Mouse (Mus musculus): ENCODE results near the gene Slc25a54. TPM values are rescaled to one million over a fixed set of nuclear protein-coding genes. Genes with fewer than 3 reads are reported as not detected.

Gene Slc25a54
- polyA plus RNA-seq (2015; fragmentation: Nextera tagmentation; extraction: Ambion mirVana) = not detected in 2 replicates

- WGBS = 94% methylated on average over 17 of the region's 17 CpGs
- no peak for ATAC-seq (ENCODE audit: low FRiP score, low TSS enrichment)
- Histone ChIP-seq H3K9me3 (ENCODE audit: low read length) (no peaks in the 10 kb centered on the region), H3K4me1 (ENCODE audit: insufficient read depth, low read length) (no peaks in the 10 kb centered on the region), H3K27ac (ENCODE audit: low read length) (no peak within 1 kb of the TSS), H3K4me2 (replicated peaks; ENCODE audit: low read depth, low read length) (no peak within 1 kb of the TSS), H3K4me3 (ENCODE audit: low read length) (no peak within 1 kb of the TSS), H3K27me3 (ENCODE audit: insufficient read depth, low read length) (no peaks in the 10 kb centered on the region), H3K9ac (replicated peaks; ENCODE audit: low read length) (no peak within 1 kb of the TSS), H3K36me3 (ENCODE audit: insufficient read depth, low read length) (no peaks in the 10 kb centered on the region)
These were observed at the start of gene Slc25a54 for GRCm38 (mm10) chr3:109080169-109080568. Gene Slc25a54 (plus strand): TSS chr3:109080469.

GRCm38 (mm10) chr3:109030817-109031216 lies 49.5 kb upstream of the Slc25a54 start:
- H3K9me3 ChIP-seq (ENCODE audit: low read length) = peaks cover 4% of the 10 kb centered on the region; the same call in 1 of the 2 replicates
- H3K4me2 ChIP-seq (replicated peaks; ENCODE audit: low read depth, low read length) = no peak overlapping the region
- no peaks in the 10 kb centered on the region for H3K36me3 ChIP-seq (ENCODE audit: insufficient read depth, low read length)
- no peak overlapping the region for H3K27ac ChIP-seq (ENCODE audit: low read length)
- H3K9ac ChIP-seq (replicated peaks; ENCODE audit: low read length) = no peak overlapping the region
- H3K4me1 ChIP-seq (ENCODE audit: insufficient read depth, low read length) = peaks cover 18% of the 10 kb centered on the region
- no peaks in the 10 kb centered on the region for H3K27me3 ChIP-seq (ENCODE audit: insufficient read depth, low read length)
- no peak overlapping the region for H3K4me3 ChIP-seq (ENCODE audit: low read length)
- ATAC-seq (ENCODE audit: low FRiP score, low TSS enrichment) = peak; percentile 25
- 55% methylated on average over 6 of the region's 6 CpGs for WGBS

GRCm38 (mm10) chr3:109031626-109032025 lies 48.6 kb upstream of the Slc25a54 start:
- Histone ChIP-seq H3K9ac (replicated peaks; ENCODE audit: low read length) (no peak overlapping the region), H3K36me3 (ENCODE audit: insufficient read depth, low read length) (no peaks in the 10 kb centered on the region), H3K9me3 (ENCODE audit: low read length) (peaks cover 4% of the 10 kb centered on the region; the same call in 1 of the 2 replicates), H3K4me1 (ENCODE audit: insufficient read depth, low read length) (peaks cover 13% of the 10 kb centered on the region), H3K27ac (ENCODE audit: low read length) (no peak overlapping the region), H3K4me2 (replicated peaks; ENCODE audit: low read depth, low read length) (no peak overlapping the region), H3K4me3 (ENCODE audit: low read length) (no peak overlapping the region), H3K27me3 (ENCODE audit: insufficient read depth, low read length) (no peaks in the 10 kb centered on the region)
- 78% methylated on average over 3 of the region's 3 CpGs for WGBS
- no peak for ATAC-seq (ENCODE audit: low FRiP score, low TSS enrichment)

GRCm38 (mm10) chr3:109032306-109032705 lies 48.0 kb upstream of the Slc25a54 start:
- no peak overlapping the region for H3K27ac ChIP-seq (ENCODE audit: low read length)
- H3K9me3 ChIP-seq (ENCODE audit: low read length) = peaks cover 4% of the 10 kb centered on the region; the same call in 1 of the 2 replicates
- ATAC-seq (ENCODE audit: low FRiP score, low TSS enrichment) = no peak
- H3K4me1 ChIP-seq (ENCODE audit: insufficient read depth, low read length) = peaks cover 10% of the 10 kb centered on the region; the same call in 1 of the 2 replicates
- H3K4me2 ChIP-seq (replicated peaks; ENCODE audit: low read depth, low read length) = no peak overlapping the region
- no peaks in the 10 kb centered on the region for H3K36me3 ChIP-seq (ENCODE audit: insufficient read depth, low read length)
- 49% methylated on average over 2 of the region's 2 CpGs for WGBS
- H3K4me3 ChIP-seq (ENCODE audit: low read length) = no peak overlapping the region
- no peaks in the 10 kb centered on the region for H3K27me3 ChIP-seq (ENCODE audit: insufficient read depth, low read length)
- no peak overlapping the region for H3K9ac ChIP-seq (replicated peaks; ENCODE audit: low read length)

- H3K9me3 ChIP-seq (ENCODE audit: low read length) = peaks cover 4% of the 10 kb centered on the region; the same call in 1 of the 2 replicates
- no peaks in the 10 kb centered on the region for H3K36me3 ChIP-seq (ENCODE audit: insufficient read depth, low read length)
- peaks cover 6% of the 10 kb centered on the region; the same call in 1 of the 2 replicates for H3K4me1 ChIP-seq (ENCODE audit: insufficient read depth, low read length)
- no peak for ATAC-seq (ENCODE audit: low FRiP score, low TSS enrichment)
- H3K27ac ChIP-seq (ENCODE audit: low read length) = no peak overlapping the region
- WGBS = 88% methylated on average over 1 of the region's 1 CpGs
- no peak overlapping the region for H3K4me2 ChIP-seq (replicated peaks; ENCODE audit: low read depth, low read length)
- H3K27me3 ChIP-seq (ENCODE audit: insufficient read depth, low read length) = no peaks in the 10 kb centered on the region
- no peak overlapping the region for H3K9ac ChIP-seq (replicated peaks; ENCODE audit: low read length)
- no peak overlapping the region for H3K4me3 ChIP-seq (ENCODE audit: low read length)
These were observed 45.9 kb upstream of the Slc25a54 start for GRCm38 (mm10) chr3:109034411-109034810.

GRCm38 (mm10) chr3:109040908-109041307 lies 39.4 kb upstream of the Slc25a54 start:
- no peaks in the 10 kb centered on the region for H3K36me3 ChIP-seq (ENCODE audit: insufficient read depth, low read length)
- H3K4me3 ChIP-seq (ENCODE audit: low read length) = no peak overlapping the region
- no peak overlapping the region for H3K9ac ChIP-seq (replicated peaks; ENCODE audit: low read length)
- H3K27ac ChIP-seq (ENCODE audit: low read length) = no peak overlapping the region
- ATAC-seq (ENCODE audit: low FRiP score, low TSS enrichment) = no peak
- no peaks in the 10 kb centered on the region for H3K4me1 ChIP-seq (ENCODE audit: insufficient read depth, low read length)
- no peaks in the 10 kb centered on the region for H3K27me3 ChIP-seq (ENCODE audit: insufficient read depth, low read length)
- H3K9me3 ChIP-seq (ENCODE audit: low read length) = no peaks in the 10 kb centered on the region
- WGBS = 87% methylated on average over 4 of the region's 4 CpGs
- H3K4me2 ChIP-seq (replicated peaks; ENCODE audit: low read depth, low read length) = no peak overlapping the region

GRCm38 (mm10) chr3:109043395-109043794 lies 36.9 kb upstream of the Slc25a54 start:
- no peak overlapping the region for H3K4me3 ChIP-seq (ENCODE audit: low read length)
- 72% methylated on average over 7 of the region's 7 CpGs for WGBS
- no peak overlapping the region for H3K4me2 ChIP-seq (replicated peaks; ENCODE audit: low read depth, low read length)
- H3K9me3 ChIP-seq (ENCODE audit: low read length) = no peaks in the 10 kb centered on the region
- ATAC-seq (ENCODE audit: low FRiP score, low TSS enrichment) = no peak
- H3K27me3 ChIP-seq (ENCODE audit: insufficient read depth, low read length) = no peaks in the 10 kb centered on the region
- H3K4me1 ChIP-seq (ENCODE audit: insufficient read depth, low read length) = no peaks in the 10 kb centered on the region
- H3K9ac ChIP-seq (replicated peaks; ENCODE audit: low read length) = no peak overlapping the region
- no peak overlapping the region for H3K27ac ChIP-seq (ENCODE audit: low read length)
- no peaks in the 10 kb centered on the region for H3K36me3 ChIP-seq (ENCODE audit: insufficient read depth, low read length)

- WGBS = 74% methylated on average over 3 of the region's 3 CpGs
- Histone ChIP-seq H3K9me3 (ENCODE audit: low read length) (no peaks in the 10 kb centered on the region), H3K27ac (ENCODE audit: low read length) (no peak overlapping the region), H3K9ac (replicated peaks; ENCODE audit: low read length) (no peak overlapping the region), H3K4me3 (ENCODE audit: low read length) (no peak overlapping the region), H3K27me3 (ENCODE audit: insufficient read depth, low read length) (no peaks in the 10 kb centered on the region), H3K4me1 (ENCODE audit: insufficient read depth, low read length) (0 out of 2 replicates have a peak, but pooled peaks cover 2% of the 10 kb centered on the region), H3K4me2 (replicated peaks; ENCODE audit: low read depth, low read length) (no peak overlapping the region), H3K36me3 (ENCODE audit: insufficient read depth, low read length) (no peaks in the 10 kb centered on the region)
- ATAC-seq (ENCODE audit: low FRiP score, low TSS enrichment) = no peak
These were observed 33.8 kb upstream of the Slc25a54 start for GRCm38 (mm10) chr3:109046428-109046827.

- H3K4me2 ChIP-seq (replicated peaks; ENCODE audit: low read depth, low read length) = no peak overlapping the region
These were observed 32.5 kb upstream of the Slc25a54 start for GRCm38 (mm10) chr3:109047707-109048283.

More at GRCm38 (mm10) chr3:109047707-109048283, 32.5 kb upstream of the Slc25a54 start:
- no peaks in the 10 kb centered on the region for H3K9me3 ChIP-seq (ENCODE audit: low read length)
- 42% methylated on average over 6 of the region's 6 CpGs for WGBS
- H3K4me1 ChIP-seq (ENCODE audit: insufficient read depth, low read length) = 0 out of 2 replicates have a peak, but pooled peaks cover 2% of the 10 kb centered on the region
- H3K9ac ChIP-seq (replicated peaks; ENCODE audit: low read length) = no peak overlapping the region
- H3K27ac ChIP-seq (ENCODE audit: low read length) = no peak overlapping the region
- H3K4me3 ChIP-seq (ENCODE audit: low read length) = no peak overlapping the region
- no peaks in the 10 kb centered on the region for H3K27me3 ChIP-seq (ENCODE audit: insufficient read depth, low read length)
- H3K36me3 ChIP-seq (ENCODE audit: insufficient read depth, low read length) = no peaks in the 10 kb centered on the region
- ATAC-seq (ENCODE audit: low FRiP score, low TSS enrichment) = no peak
